Mouse (Mus musculus) lung, postnatal 0 days (tissue): ENCODE results near the gene Dbx1. TPM values are rescaled to one million over a fixed set of nuclear protein-coding genes. Genes with fewer than 3 reads are reported as not detected.
A peak's percentile ranks its signal among the peaks of the same experiment; 100 is the strongest.

Experiments
- ATAC-seq: fragments of 200-750 bp; cut with Nextera tagmentation; 2 replicates; pipeline ENCODE4 v1.8.0; 2017; ENCODE audit warnings: moderate library complexity
- DNase-seq: peaks from one replicate; pipeline ENCODE4 v3.0.0-alpha.2; 2016; ENCODE audit warnings: low spot score
- H3K27ac ChIP-seq: fragments of 300-500 bp; sonication (generic); 2 replicates; pipeline ENCODE4 v1.5.1; 2014; ENCODE audit warnings: antibody characterized with exemption, mild to moderate bottlenecking, low read length, mixed read lengths
- H3K27me3 ChIP-seq: fragments of 300-500 bp; sonication (generic); replicated peaks from 2 replicates; pipeline ENCODE4 v1.6.1; 2014; ENCODE audit warnings: low read length, mixed read lengths; ENCODE audit not compliant: insufficient read depth
- H3K36me3 ChIP-seq: fragments of 300-500 bp; sonication (generic); 2 replicates; pipeline ENCODE4 v1.6.1; 2014; ENCODE audit warnings: low read length, mixed read lengths; ENCODE audit not compliant: insufficient read depth
- H3K4me1 ChIP-seq: fragments of 300-500 bp; sonication (generic); 2 replicates; pipeline ENCODE4 v1.6.1; 2014; ENCODE audit warnings: antibody characterized with exemption, low read depth, low read length, mixed read lengths; ENCODE audit not compliant: insufficient read depth
- H3K4me2 ChIP-seq: fragments of 300-500 bp; sonication (generic); replicated peaks from 2 replicates; pipeline ENCODE4 v1.6.1; 2014; ENCODE audit warnings: low read depth, mild to moderate bottlenecking, low read length, moderate library complexity, mixed read lengths
- H3K4me3 ChIP-seq: fragments of 300-500 bp; sonication (generic); 2 replicates; pipeline ENCODE4 v1.5.1; 2014; ENCODE audit warnings: low read depth, low read length
- H3K9ac ChIP-seq: fragments of 300-500 bp; sonication (generic); replicated peaks from 2 replicates; pipeline ENCODE4 v1.6.1; 2014; ENCODE audit warnings: low read depth, mild to moderate bottlenecking
- H3K9me3 ChIP-seq: fragments of 300-500 bp; sonication (generic); 2 replicates; pipeline ENCODE4 v1.6.1; 2016; ENCODE audit warnings: low read length, mixed read lengths
- CTCF ChIP-seq: IDR thresholded peaks from 2 replicates; pipeline ENCODE4 v1.5.1; 2016; ENCODE audit warnings: antibody characterized with exemption, mild to moderate bottlenecking
- EP300 ChIP-seq: IDR thresholded peaks from 2 replicates; pipeline ENCODE4 v1.6.1; 2016; ENCODE audit warnings: antibody characterized with exemption, mild to moderate bottlenecking, control low read depth
- WGBS: fragments of 180-500 bp; shearing (Covaris S2); extraction: QIAGEN DNeasy Blood & Tissue Kit; methylation state at CpG from one replicate; pipeline ENCODE4 v1.1.7; 2014; 5-methylcytosine and 5-hydroxymethylcytosine counted together
- polyA plus RNA-seq: library from polyadenylated mRNA; unstranded; fragments of >200 nt; fragmentation: Nextera tagmentation; extraction: Ambion mirVana; gene quantifications from 2 replicates; pipeline ENCODE4 v1.2.1, GENCODE M21; 2015

Gene Dbx1
- polyA plus RNA-seq, 1 experiment from 2014 or later, result not detected

DNA sequence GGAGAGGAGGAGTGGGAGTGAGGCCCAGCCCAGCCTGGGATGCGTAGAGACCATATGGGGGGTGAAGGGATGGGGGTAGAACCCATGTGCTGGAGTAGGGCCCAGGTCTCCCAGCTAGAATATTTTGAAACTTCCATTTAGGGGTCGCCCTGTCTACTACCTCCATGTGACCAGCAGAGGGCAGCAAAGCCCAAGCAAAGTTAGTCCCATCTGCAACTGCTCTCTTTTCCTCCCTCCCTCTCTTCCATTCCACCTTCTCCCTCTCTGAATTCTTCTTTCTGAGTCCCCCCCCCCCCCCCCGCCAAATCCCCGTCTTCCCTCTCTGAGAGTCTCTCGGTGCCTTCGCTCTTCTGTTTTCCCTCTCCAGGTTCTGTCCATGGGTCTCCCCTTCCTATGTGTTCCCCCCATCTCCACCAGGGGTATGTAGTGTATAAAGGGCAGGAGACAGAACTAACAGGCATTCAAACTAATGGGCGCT, 20.4 kb downstream of the Dbx1 start:
- peak; percentile 83 for DNase-seq
- Histone ChIP-seq H3K9ac (no peak overlapping the region), H3K36me3 (no peaks in the 10 kb centered on the region), H3K27me3 (no peaks in the 10 kb centered on the region), H3K4me3 (no peak overlapping the region), H3K9me3 (no peaks in the 10 kb centered on the region), H3K4me1 (no peaks in the 10 kb centered on the region), H3K4me2 (0 out of 2 replicates have a peak overlapping the region, but pooled peaks have one; percentile 6), H3K27ac (no peak overlapping the region)
- 8% methylated on average over 6 of the region's 7 CpGs for WGBS
- ATAC-seq, result peak; percentile 57
- TF ChIP-seq CTCF (peak; percentile 82), EP300 (no peak)

DNA sequence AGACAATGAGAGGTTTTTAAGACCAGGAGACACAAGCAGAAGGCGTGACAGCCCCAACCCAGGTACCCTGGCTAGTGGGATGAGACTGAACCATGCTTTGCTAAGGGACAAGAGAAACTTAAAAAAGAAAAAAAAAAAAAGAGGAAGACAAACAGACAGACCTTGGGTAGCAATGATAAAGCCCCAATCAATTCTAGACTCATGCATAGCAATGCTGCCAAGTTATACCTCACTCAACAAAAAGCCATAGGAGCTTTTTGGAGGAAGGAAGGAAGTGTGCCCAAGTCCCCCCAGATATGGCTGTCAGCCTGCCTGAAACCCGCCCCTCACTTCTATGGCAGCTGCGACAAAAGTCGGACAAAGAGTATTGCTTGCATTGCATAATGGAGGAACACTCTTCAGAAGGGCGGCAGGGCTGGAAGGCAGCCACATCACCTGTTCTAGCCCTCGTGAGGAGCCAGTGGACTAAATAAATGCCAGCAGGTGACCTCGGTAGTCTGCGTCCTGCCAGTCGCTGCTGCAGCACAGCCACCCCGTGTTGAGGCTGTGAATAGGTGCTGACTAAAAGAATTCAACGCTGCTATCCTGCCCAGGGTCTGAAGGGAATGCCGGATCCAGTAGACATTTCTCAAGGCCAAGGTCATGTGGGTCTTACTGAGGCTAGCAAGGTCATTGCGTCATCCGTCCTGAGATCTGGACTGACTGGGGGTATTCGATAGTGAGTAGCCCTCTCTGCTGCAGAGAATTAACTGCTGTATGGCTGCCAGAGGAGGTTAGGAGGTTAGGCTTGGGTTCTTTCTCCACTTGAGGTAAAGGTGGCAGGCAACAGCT, 31.5 kb downstream of the Dbx1 start:
- WGBS, result 64% methylated on average over 15 of the region's 15 CpGs
- Histone ChIP-seq H3K9ac (no peak overlapping the region), H3K4me3 (no peak overlapping the region), H3K9me3 (no peaks in the 10 kb centered on the region), H3K4me2 (no peak overlapping the region), H3K27me3 (no peaks in the 10 kb centered on the region), H3K27ac (no peak overlapping the region), H3K36me3 (peaks cover 4% of the 10 kb centered on the region; the same call in 1 of the 2 replicates), H3K4me1 (no peaks in the 10 kb centered on the region)
- DNase-seq (peak; percentile 34), ATAC-seq (peak; percentile 27)
- TF ChIP-seq EP300 (no peak), CTCF (no peak)

DNA sequence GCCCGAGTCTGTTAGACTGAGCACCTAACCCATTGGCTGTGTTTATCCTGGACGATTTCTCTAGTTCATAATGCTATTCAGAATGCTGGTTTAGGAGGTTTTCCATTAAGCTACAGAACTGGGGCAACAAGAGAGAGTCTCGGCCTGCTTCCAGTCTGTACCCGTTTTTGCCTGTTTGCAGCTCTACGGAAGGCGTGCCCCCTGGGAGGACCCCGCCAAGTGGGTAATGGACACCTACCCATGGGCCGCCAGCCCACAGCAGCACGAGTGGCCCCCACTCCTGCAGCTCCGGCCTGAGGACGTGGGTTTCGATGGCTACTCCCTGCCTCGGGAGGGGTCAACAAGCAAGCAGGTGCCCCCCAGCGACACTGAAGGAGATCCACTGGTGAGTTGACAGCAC, 32.4 kb downstream of the Dbx1 start:
- Histone ChIP-seq H3K4me3 (no peak overlapping the region), H3K36me3 (peaks cover 4% of the 10 kb centered on the region; the same call in 1 of the 2 replicates), H3K9ac (no peak overlapping the region), H3K4me2 (no peak overlapping the region), H3K9me3 (no peaks in the 10 kb centered on the region), H3K27me3 (no peaks in the 10 kb centered on the region), H3K27ac (no peak overlapping the region), H3K4me1 (no peaks in the 10 kb centered on the region)
- WGBS, result 92% methylated on average over 14 of the region's 14 CpGs
- no peak for ATAC-seq
- no peak for DNase-seq
- TF ChIP-seq EP300 (no peak), CTCF (no peak)

DNA sequence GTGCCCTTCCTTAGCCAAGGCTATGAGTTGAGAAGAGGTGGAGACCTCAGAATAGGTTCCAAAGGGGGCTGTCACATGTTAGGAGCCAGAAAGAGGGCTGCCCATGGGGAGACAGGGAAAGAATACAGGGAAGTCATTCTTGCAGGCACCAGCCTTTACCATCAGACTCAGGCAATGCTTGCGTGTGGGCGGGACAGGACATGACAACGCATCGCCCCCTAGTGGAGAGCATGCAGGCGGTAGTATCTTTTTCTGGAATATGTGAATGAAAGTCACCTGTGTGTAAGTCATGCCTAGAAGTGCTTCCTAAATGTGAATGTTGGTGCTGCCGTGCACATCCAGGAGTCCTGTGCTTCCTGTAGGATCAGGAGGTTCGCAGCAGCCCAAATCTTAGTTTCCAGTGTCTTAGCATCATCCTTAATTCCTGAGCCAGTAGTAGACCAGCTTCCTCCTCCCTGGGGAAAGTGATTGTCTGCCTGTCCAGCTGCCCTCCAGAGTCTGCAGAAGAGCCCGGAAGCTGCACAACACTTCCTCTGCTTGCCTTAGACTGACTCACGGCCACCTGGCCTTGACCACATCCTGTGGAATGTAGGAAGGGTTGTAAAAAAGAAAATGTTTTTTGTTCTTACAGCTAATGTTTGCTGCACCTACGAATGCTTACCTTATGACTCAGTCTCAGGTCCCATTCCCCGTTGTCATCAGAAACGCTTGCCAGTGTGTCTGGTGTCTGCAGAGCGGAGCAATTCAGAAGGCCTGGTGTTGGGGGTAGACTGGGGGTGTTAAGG, 35.3 kb downstream of the Dbx1 start:
- DNase-seq (peak; percentile 82), ATAC-seq (peak; percentile 36)
- no peak overlapping the region for H3K4me2 ChIP-seq
- peaks cover 16% of the 10 kb centered on the region; the same call in 1 of the 2 replicates for H3K36me3 ChIP-seq
- H3K27me3 ChIP-seq, result no peaks in the 10 kb centered on the region
- no peak overlapping the region for H3K4me3 ChIP-seq
- TF ChIP-seq EP300 (no peak), CTCF (peak; percentile 93)
- 37% methylated on average over 13 of the region's 13 CpGs for WGBS
- H3K4me1 ChIP-seq, result no peaks in the 10 kb centered on the region
- no peaks in the 10 kb centered on the region for H3K9me3 ChIP-seq
- H3K9ac ChIP-seq, result no peak overlapping the region
- H3K27ac ChIP-seq, result no peak overlapping the region

DNA sequence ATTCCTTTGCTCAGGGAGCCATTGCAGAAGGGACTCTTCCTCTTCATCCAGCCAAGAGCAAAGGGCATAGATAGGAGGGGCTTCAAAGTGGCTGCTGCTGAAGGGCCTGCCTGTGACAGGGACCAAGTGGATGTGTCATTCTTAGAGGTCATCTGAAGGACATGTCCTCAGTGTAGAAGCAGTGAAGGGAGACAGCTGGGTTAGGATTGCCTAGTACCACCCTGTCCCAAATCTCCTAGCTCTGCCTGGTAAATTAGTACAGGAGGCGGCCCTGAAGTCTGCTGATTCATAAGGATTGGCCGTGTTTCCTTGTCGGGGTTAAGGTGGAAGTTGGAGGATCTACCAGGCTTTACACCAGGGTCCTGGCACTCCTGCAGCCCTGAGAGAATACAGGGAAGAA, 36.7 kb downstream of the Dbx1 start:
- Histone ChIP-seq H3K9me3 (no peaks in the 10 kb centered on the region), H3K9ac (no peak overlapping the region), H3K4me3 (no peak overlapping the region), H3K27ac (no peak overlapping the region), H3K4me1 (no peaks in the 10 kb centered on the region), H3K27me3 (no peaks in the 10 kb centered on the region), H3K36me3 (peaks cover 23% of the 10 kb centered on the region; the same call in 1 of the 2 replicates), H3K4me2 (no peak overlapping the region)
- WGBS, result 75% methylated on average over 3 of the region's 3 CpGs
- DNase-seq (peak; percentile 60), ATAC-seq (peak; percentile 78)
- TF ChIP-seq EP300 (no peak), CTCF (no peak)

DNA sequence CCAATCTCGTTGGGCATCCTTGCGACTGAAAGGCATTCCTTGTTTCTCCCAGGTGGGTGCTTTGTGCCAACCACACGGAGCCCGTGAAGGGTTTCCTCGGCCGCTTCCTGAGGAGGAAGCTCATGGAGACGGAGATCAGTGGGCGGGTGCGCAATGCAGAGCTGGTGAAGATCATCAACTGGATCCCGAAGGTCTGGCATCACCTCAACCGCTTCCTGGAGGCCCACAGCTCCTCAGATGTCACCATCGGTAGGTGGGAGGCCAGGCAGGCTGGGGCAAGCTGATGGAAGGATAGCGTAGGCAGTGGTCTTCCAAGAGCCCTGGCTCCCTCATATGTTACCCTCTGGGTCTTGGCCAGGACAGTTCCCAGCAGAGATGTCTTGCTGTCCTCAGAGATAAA, 38.4 kb downstream of the Dbx1 start:
- Histone ChIP-seq H3K4me3 (no peak overlapping the region), H3K36me3 (peaks cover 34% of the 10 kb centered on the region; the same call in 1 of the 2 replicates), H3K27me3 (no peaks in the 10 kb centered on the region), H3K4me1 (no peaks in the 10 kb centered on the region), H3K9ac (no peak overlapping the region), H3K27ac (no peak overlapping the region), H3K4me2 (no peak overlapping the region), H3K9me3 (no peaks in the 10 kb centered on the region)
- TF ChIP-seq CTCF, result no peak
- WGBS, result 88% methylated on average over 13 of the region's 13 CpGs
- ATAC-seq (no peak), DNase-seq (no peak)
